Mouse (Mus musculus) A20 (cell line): ENCODE data around the gene Fam167b.

Source experiments
- DNase-seq: peaks from one replicate; pipeline ENCODE4 v3.0.0-alpha.2; 2011; ENCODE audit warnings: low read depth, low spot score

Fam167b gene

DNA sequence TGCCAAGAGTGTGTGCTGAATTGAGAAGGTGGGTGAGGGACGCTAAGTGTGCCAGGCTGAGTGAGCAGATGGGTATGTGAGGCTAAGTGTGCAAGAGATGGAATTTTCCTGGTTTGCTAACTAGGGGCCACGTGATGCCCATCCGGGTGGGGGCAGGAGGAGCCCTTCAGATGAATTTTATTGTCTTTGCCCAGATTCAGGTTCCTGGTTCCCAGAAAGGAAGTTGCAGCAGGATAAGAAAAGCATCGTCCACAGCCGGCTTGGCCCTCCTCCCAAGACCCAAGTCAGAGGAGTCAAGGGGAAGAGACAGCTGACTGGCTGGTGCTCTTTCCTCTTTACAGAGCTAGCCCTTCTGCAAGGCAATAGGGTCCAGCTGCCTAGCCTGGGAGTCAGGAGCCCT is at the start of gene Fam167b:
Gene Fam167b (minus strand): TSS at position 84 of the 400 bp plus-strand sequence.
- DNase-seq = no peak

DNA sequence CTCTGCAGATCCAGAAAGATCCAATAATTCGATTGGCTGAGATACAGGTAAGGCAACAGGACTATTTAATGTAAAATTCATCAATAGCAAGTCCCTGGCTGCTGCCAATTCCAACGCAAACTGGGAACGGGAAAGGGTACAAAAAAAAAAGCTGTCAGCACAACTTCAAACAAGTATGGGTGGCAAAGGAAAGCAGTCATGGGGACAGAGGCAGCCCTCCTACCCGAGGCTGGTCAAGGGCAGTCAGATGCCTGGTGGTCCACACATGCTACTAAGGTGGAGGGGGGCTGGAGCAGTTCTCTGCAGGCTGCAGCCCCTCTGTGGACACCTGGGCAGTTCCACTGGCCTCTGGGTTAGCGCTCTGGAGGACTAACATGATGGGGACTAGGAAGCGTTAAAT is 47.7 kb upstream of the Fam167b start:
- no peak for DNase-seq

DNA sequence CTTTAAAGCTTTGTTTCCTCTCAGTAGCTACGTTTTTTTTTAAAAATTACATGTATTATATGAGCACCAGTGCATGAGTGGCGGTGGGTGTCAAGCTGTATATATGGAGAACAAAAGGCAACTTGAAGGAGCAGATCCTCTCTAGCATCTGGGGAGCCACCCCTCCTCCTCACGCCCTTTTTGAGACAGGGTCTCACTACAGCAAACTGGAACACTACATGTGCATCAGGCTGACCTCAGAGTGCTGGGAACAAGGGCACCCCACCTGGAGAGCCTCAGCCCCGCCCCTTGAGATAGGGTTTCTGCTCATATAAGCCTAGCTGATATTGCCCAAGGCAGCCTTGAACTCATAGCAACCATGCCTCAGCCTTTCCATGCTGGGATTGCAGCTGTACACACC is 47.1 kb upstream of the Fam167b start:
- DNase-seq = no peak

DNA sequence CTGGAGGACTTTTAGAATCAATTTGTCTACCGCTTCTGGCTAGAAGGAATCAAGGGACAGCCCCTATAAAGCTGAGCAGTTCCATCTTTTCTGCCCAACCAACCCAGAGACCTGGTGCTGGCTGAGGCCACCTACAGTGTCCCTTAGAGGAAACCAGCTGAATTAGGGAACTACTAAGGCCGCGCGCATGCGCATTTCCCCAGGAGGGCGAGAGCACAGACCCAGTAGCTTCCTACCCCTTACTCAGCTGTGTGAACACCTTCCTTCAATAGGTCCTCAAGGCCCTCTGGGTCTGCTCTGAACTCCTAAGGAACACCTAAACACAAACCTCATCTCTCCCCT is 46.7 kb upstream of the Fam167b start:
- peak; percentile 20 for DNase-seq

DNA sequence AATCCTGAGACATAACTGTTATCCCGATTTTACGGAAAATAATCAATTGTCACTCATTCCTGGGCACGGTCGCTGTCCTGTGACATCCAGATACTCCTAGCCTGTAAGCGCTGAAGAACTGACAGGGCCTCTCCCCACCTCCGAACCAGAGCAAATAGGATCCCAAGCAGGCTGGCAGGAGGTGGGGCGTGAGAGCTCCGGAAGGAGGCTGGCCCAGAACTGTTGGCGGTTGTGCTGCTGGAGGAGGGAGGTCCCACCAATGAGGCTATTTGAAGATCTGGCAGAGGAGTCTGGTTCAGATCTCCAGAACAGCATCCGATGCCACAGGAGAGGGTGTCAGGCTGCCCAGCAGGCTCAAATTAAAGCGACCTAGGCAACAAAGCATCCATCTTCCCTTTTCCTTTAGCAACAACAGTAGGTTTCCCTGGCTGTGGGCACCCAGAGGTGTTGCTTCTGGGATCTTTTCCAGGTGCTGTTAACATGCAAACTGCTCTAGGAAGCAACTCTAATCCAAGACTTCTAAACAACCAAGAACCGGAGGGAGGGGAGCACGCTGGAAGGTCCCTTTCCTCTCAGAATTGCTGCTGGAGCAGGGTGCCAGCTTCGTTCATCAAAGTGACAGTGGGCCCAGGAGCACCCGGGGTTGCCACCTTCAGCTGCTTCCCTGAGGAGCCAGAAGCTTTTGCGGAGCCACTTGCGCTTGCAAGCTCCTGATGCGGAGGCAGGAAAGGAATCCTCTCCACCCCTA is 46.1 kb upstream of the Fam167b start:
- peak; percentile 79 for DNase-seq

DNA sequence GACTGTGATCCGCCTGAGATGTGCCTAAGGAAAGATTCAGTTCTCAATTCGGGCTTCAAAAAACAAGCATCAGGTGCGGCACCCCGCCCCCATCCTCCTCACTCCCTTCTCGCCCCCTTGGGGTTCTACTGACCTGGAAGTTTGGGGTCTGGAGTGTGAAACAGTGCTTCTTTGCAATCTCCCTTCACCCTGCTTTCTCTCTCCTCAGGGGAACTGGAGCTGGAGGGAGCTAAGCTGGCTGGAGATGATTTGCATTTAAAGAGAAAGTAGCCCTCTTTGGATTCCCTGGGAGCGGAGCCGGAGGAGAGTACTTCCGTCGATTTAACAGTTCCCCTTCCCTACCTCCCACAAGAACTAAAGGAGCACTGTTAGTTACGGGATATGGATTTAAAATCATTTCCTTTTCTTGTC is 45.3 kb upstream of the Fam167b start, which contains the start of gene Ccdc28b:
Gene Ccdc28b (minus strand): TSS at position 267 of the 411 bp plus-strand sequence.
- DNase-seq = no peak

DNA sequence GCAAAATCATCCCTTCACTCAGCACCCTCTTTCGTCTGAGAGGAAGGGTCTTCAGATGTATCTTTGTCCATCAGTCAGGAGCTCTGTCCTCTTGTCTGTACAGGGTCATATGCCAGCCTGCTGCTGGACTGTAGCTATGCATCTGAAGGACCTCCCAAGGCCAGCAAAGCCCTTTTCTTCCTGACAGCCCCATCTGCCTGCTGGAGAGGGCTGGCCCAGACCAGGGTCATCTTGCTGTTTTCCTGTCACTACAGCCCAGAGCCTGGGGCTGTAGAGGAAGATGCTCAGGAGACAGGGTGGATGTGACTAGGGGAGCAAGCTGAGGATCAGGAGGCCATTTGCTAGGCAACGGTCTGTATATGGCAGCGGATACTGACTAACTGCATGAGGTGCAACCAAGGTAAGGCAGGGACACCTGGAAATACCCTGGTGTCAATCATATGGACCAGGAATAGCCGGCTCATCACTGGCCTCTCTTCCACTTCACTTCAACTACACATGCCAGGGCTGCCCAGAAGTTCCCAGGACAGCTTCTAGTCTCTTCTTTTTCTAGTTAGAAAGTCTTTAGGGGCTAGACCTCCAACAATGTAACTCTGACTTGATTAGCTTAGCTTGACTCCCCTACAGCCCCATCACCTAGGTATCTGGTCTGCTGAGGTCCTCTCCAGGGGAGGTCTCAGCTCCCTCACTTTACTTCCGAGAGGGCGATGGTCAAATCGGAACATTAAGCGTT is 44.6 kb upstream of the Fam167b start:
- DNase-seq = no peak

DNA sequence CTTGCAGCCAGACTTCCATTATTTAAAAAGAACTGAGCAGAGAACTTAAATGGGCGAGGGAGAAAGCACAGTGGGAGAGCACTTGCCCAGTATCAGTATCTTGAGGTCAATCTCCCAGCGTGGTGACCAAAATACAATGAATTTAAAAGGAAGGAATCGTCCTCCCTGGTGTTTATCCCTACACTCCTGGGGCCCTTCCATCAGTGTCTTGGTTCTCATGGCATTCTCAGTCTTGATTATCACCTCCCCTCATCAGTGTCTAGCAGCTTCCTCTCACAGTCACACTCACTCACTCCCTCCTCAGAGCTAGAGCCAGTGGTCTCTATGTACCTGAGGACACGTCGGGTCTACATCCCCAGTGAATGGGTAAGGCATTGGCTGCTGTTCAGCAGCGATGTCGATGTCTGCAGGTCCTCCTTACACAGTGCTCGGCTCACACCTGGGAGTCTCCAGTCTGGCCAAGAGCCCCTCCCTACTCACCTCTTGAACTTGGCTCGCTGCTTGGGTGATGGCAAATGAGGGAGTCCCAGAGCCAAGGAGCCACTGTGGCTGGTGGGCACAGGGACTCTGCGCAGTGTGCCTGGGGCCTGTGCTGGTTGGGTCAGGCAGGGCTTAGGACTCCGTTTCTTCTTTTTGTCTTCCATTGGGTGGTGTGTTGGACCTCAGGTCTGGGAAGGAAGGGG is 43.9 kb upstream of the Fam167b start:
- no peak for DNase-seq

DNA sequence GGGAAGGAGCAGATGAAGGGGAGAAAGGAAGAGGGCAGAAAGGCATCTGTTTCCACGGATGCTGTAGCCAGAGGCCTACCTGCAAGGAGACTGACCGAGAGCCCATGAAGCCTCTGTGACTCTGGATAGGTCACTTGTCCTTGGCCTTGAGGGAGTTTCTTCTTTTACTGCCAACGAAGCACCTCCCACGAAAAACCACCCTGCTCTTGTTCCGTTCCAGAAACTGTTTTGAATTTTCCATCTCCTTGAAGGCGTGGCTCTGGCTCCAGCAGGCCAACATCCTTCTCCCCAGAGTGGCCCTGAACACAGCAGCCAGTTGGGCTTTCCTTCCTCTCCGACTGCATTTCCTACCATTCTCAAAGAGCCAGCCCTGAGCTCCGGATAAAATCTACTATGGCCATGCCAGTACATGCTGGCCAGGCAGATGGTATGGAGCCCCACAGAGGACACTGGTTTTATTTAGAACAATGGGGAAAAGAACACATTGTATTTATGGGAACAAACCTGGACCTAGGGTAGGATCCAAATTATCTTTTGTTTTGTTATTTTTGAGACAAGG is 43.0 kb upstream of the Fam167b start:
- DNase-seq = no peak

DNA sequence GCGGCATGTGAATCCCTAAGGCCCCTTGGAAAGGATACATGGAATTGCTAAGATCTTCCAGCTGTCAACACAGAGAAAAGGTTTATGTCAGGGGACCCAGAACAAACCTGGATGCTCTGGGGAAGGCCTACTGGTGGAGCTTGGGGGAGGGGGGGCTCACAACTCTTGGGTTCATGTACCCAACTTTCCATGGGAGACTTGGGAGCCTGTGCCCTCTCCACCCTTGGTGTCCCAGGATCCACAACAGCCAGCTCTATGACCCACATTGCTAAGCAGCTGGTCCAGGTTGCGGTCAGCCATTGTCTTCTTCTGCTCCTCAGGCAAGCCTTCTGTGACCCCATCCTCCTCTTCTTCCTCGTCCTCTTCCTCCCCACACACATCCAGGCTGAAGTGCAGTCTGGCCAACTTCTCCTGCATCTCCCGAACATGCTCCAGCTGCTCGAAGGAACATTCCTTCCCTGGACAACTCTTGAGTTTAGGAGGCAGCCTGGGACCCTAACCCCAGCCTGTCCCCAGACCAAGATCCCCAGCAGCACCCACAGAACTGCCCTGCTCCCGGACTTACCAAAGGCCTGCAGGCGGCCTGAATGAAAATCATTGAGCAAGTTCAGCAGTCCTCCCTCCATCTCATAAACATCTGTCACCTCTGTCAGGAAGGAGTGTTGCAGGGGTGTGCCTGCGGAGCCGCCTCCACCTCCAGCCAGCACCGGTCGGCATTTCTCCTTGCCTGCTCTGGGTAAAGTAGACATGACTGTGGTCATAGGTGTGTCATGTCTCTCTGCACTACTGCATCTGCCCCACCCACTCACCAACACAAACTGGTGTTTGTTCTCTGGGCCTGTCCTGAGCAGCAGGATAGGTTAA is 42.3 kb upstream of the Fam167b start:
- DNase-seq = no peak

DNA sequence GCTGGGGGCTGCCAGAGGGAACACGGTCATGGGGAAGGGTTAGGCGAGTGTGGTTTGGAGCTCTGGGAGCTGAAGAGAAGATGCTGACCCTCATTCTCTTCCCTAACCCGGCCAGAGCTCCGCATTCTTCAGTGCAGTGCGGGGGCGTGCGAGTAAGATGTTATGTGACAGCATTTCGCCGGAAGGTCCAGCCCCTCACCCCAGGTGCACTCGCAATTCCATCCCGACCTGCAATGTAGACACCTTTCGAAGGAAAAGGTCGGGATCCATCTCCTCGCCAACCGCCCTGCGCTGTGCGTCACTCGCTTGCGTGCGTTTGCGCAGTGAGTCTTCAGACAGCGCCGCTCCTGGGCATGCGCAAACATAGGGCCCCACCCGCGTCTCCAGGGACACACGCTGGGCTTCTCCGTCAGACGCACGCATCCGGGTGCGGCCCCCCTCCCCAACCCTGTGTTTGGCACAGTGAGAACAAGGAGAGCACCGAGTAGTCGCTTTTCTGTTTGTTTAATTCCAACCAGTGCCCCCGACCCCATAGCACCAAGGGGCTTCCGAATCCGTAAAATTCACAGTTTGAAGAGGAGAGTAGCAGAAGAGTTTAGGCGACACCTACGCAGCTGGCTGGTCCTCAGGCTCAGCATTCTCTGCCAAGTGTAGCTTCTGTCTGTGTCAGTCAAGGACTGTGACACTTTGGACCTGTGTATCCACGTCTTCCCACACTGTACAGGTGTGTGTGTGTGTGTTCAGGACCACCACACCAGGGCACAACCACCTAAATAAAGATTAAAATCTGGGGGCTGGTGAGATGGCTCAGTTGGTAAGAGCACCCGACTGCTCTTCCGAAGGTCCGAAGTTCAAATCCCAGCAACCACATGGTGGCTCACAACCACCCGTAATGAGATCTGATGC is 40.7 kb upstream of the Fam167b start, which contains the start of gene Iqcc:
Gene Iqcc (minus strand): TSS at position 314 of the 906 bp plus-strand sequence.
- peak; percentile 95 for DNase-seq

DNA sequence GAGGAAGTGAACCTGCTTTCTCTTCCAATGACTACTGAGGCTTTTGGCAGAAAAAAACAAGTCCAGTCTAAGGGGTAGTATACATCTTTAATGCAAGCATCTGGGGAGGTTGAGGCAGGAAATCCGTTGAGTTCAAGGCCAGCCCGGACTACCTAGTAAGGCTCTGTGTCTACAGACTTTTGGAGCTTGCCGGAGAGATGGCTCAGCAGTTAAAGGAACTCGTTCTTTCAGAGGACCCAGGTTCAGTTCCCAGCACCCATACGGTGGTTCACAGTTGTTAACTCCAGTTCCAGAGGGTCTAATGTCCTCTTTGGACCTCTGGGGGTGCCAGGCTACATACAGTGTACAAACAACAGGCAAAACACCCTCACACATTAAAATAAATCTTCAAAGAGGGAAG is 39.7 kb upstream of the Fam167b start:
- DNase-seq = no peak

DNA sequence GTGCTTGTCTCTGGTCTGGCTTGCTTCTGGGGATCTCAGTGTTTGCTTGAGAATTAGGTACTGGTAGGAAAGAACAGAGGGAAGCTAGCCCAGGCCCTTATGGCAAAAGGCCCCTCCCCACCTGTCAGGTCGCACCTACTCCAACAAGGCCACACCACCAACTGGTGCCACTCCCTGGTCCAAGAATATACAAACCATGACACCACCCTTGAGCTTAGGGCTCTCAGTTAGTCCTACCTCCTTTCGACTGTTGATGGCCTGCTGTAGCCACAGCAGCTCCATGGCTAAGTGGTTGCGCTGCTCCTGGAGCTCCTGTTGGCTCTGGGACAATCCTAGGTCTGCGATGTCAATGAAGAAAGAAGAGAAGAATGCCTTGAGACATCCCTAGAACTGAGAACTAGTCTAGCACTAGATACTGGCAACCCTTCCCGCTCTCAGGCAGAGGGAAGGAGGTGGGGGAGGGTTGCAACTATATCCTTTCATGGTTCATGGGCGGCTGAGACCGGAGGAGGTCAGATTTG is 38.8 kb upstream of the Fam167b start:
- no peak for DNase-seq

DNA sequence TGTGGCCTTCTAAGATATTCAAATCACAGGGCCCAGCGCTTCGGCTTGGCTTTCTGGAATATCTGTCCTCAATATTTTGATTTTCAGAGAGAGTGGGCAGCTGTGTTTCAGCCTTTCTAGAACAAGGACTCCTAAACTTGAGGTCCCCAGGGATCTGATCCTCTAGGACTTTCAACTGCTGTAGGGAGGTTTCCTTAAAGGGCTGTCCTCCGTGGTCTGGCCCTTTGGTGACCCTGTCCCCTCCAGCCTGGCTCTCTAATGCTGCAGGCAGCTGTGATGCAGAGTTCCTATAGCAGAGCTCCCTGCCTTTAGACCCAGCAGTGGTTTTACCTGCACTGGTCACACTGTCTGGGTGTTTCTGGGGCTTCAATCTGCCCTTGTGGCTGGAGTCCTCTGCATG is 38.3 kb upstream of the Fam167b start:
- no peak for DNase-seq

DNA sequence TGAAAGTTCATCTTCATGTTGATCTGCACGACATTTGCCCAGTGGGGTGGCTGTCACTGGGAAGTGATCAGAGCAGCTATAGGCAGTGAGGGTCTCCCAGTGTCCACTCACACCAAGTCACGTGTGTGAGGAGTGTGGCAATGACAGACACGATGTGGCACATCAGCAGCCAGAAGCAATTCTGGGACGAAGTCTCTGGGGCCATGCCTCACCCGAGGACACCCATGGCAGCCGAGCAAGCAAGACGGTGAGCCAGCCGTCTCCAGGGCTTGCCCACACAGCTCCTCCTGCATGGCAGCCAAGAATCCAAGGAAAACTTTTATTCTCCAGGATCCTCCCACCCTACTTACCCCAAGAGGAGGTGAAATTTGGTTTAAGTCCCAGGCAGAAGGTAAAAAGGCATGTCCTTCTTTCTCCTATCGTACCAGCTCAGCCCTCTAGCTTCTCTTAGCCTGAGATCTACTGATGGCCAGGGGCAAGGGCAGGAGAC is 37.5 kb upstream of the Fam167b start:
- no peak for DNase-seq

DNA sequence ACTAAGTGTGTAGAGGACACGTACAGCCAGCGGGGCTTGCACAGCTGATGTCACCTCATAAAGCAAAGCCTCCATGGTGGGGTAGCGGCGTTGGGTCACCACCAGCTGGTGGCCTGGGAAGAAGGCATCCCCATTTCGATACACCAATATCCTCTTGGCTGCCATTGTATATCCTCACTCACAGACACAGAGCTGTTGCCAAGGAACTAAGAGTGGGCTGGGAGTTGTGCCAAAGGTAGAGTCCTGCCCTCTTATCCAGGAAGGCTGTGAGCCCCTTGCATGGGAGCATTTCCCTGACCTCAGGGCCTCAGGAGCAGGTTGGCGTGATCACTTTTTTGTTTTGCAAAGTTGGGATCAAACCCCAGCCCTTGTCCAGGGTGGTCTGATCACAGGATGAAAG is 35.7 kb upstream of the Fam167b start, which contains the start of gene Dcdc2b:
Gene Dcdc2b (minus strand): TSS at position 165 of the 400 bp plus-strand sequence.
- no peak for DNase-seq

DNA sequence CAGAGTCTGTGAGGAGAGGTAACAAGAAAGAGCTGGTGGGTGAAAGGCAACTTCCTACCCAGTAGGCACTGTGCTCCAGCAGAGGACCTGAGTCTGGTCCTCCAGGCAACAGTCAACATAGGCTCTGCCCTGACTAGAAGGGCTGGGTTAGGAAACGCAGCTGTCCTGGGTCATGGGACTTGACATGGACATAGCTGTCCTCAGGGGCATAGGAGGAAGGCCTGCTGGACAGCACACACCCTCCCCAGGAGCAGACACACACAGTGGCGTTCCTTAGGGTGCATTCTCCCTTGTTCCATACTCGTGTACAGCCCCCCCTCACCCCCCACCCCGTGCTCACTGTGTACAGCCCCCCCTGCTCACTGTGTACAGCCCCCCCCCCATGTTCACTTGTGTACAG is 32.1 kb upstream of the Fam167b start:
- DNase-seq = no peak

DNA sequence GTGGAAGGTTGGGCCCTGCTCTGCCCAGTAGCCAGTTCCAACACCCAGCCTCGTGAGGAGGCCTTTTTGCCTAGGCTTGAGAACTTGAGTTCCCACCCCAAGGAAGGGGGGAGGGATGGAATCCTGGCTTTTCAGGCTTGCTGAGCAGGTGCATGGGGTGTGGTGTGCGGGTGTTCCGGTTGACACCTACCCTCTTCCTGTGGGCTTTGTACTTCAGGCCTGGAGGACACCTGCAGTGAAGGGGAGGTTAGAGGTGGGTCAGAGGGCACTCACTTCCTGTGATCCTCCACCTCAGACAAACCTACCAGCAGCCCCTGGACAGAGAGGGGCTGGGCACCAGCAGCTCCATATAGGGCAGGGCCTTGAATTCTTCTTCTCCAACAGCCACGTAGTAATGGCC is 31.7 kb upstream of the Fam167b start:
- no peak for DNase-seq

DNA sequence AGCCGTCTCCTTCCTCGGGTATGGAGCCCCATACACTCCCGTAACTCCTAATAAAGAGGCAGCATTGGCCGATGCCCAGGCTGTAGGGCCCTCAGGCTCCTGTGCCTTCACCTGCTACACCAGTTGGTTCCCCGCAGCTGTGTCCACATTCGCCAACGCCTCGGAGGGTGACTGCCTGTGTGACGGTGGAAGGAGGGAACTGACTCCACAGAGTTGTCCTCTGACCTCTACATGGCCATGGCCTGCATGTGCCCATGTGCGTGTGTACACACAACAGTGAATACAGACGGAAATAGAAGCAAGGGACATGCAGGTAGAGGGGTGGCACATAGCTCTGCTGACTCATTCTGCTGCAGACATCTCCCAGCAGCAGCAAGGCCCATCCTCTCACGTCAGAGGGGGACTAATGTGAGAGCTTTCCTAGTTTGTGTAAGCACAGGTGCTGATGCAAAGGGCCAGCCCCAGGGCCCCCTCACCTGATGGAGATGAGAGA is 30.8 kb upstream of the Fam167b start:
- no peak for DNase-seq
